Mouse (Mus musculus) limb, embryonic 13.5 days (tissue): ENCODE measurements around the gene Serpine1. TPM values are rescaled to one million over a fixed set of nuclear protein-coding genes. Genes with fewer than 3 reads are reported as not detected.
A peak's percentile ranks its signal among the peaks of the same experiment; 100 is the strongest.

Source experiments
- ATAC-seq: fragments of 200-750 bp; cut with Nextera tagmentation; 2 replicates; pipeline ENCODE4 v1.8.0; 2017; ENCODE audit warnings: low read depth, moderate number of reproducible peaks, moderate TSS enrichment; ENCODE audit not compliant: low FRiP score
- H3K27ac ChIP-seq: fragments of 300-500 bp; sonication (generic); 2 replicates; pipeline ENCODE4 v1.5.1; 2015; ENCODE audit warnings: inconsistent platforms, mild to moderate bottlenecking, moderate library complexity
- H3K27me3 ChIP-seq: fragments of 300-500 bp; sonication (generic); 2 replicates; pipeline ENCODE4 v1.6.1; 2015; ENCODE audit warnings: mild to moderate bottlenecking, inconsistent platforms
- H3K36me3 ChIP-seq: fragments of 300-500 bp; sonication (generic); 2 replicates; pipeline ENCODE4 v1.6.1; 2015; ENCODE audit warnings: inconsistent platforms, mild to moderate bottlenecking, moderate library complexity
- H3K4me1 ChIP-seq: fragments of 300-500 bp; sonication (generic); 2 replicates; pipeline ENCODE4 v1.6.1; 2015; ENCODE audit warnings: inconsistent platforms
- H3K4me2 ChIP-seq: fragments of 300-500 bp; sonication (generic); replicated peaks from 2 replicates; pipeline ENCODE4 v1.6.1; 2015; ENCODE audit warnings: inconsistent platforms, mild to moderate bottlenecking, moderate library complexity
- H3K4me3 ChIP-seq: fragments of 300-500 bp; sonication (generic); 2 replicates; pipeline ENCODE4 v1.5.1; 2015; ENCODE audit warnings: moderate library complexity, mild to moderate bottlenecking, inconsistent platforms
- H3K9ac ChIP-seq: fragments of 300-500 bp; sonication (generic); 2 replicates; pipeline ENCODE4 v1.6.1; 2015; ENCODE audit warnings: mild to moderate bottlenecking, inconsistent platforms
- H3K9me3 ChIP-seq: fragments of 300-500 bp; sonication (generic); 2 replicates; pipeline ENCODE4 v1.6.1; 2016; ENCODE audit warnings: inconsistent platforms
- WGBS: fragments of 180-500 bp; shearing (Covaris S2); methylation state at CpG from one replicate; pipeline ENCODE4 v1.1.7; 2015; 5-methylcytosine and 5-hydroxymethylcytosine counted together
- polyA plus RNA-seq: library from polyadenylated mRNA; unstranded; fragments of >200 nt; fragmentation: Nextera tagmentation; extraction: Ambion mirVana; gene quantifications from 2 replicates; pipeline ENCODE4 v1.2.1, GENCODE M21; 2015

Gene Serpine1
- polyA plus RNA-seq, 1 experiment from 2014 or later = 0.83 TPM

GRCm38 (mm10) chr5:137074191-137074651 is 2.2 kb upstream of the Serpine1 start:
- H3K36me3 ChIP-seq = no peaks in the 10 kb centered on the region
- peaks cover 24% of the 10 kb centered on the region for H3K4me1 ChIP-seq
- WGBS = 30% methylated on average over 6 of the region's 6 CpGs
- H3K27ac ChIP-seq = no peak overlapping the region
- no peak overlapping the region for H3K4me2 ChIP-seq
- no peaks in the 10 kb centered on the region for H3K27me3 ChIP-seq
- H3K4me3 ChIP-seq = no peak overlapping the region
- no peaks in the 10 kb centered on the region for H3K9me3 ChIP-seq
- no peak overlapping the region for H3K9ac ChIP-seq
- ATAC-seq = no peak

DNA sequence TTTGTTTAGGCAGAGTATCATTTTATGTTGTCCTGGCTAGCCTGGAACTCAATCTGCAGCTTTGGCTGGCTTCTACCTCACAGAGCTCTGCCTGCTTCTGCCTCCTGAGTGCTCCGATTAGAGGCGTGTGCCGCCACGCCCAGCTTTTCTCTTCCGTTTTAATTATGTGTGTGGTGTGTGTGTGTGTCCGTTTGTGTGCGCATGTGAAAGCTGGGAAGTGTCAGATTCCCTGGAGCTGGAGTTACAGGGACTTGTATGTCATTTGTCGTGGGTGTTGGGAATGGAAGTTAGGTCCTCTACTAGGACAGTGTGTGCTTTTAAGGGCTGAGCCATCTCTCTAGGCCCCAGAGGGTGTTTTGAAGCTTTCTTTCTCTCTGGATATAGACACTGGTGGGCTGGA is 1.1 kb upstream of the Serpine1 start:
- no peak overlapping the region for H3K4me3 ChIP-seq
- H3K9ac ChIP-seq = no peak overlapping the region
- ATAC-seq = no peak
- no peak overlapping the region for H3K4me2 ChIP-seq
- peaks cover 24% of the 10 kb centered on the region for H3K4me1 ChIP-seq
- no peak overlapping the region for H3K27ac ChIP-seq
- no peaks in the 10 kb centered on the region for H3K27me3 ChIP-seq
- H3K9me3 ChIP-seq = no peaks in the 10 kb centered on the region
- no peaks in the 10 kb centered on the region for H3K36me3 ChIP-seq
- 93% methylated on average over 8 of the region's 8 CpGs for WGBS

DNA sequence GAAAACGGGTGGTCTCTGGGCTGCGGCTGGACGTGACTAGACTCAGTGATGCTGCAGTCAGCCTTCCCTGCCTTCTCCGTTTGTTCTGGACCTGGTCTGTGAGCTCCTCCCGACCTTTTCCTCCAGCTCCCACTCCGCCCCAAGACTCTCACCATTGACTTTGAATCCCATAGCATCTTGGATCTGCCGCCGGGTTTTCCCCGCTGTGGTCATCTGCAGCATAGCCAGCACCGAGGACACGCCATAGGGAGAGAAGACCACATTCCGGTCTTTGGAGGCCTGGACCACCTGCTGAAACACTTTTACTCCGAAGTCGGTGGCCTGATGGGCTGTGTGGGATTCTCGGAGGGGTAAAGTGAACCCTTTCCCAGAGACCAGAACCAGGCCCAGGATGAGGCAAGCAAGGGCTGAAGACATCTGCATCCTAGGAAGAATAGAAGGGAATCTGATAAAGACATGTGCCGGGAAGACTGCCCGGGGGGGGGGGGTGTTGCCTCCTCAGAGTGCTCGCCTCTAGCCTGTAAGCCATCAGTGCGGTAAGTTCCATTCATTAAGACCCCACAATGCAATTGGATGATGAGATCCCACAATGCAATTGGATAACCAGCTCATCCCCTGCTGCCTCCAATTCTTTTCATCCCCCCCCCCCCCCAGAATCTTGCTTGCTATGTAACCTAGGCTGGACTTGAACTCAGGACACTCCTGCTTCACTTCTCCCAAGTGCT is 1.0 kb downstream of the Serpine1 start:
- Histone ChIP-seq H3K9ac (no peak overlapping the region), H3K4me1 (peaks cover 20% of the 10 kb centered on the region), H3K4me2 (peak overlapping the region; percentile 63), H3K27me3 (no peaks in the 10 kb centered on the region), H3K27ac (no peak overlapping the region), H3K4me3 (no peak overlapping the region), H3K9me3 (no peaks in the 10 kb centered on the region), H3K36me3 (no peaks in the 10 kb centered on the region)
- 90% methylated on average over 19 of the region's 19 CpGs for WGBS
- ATAC-seq = no peak

- no peak for ATAC-seq
- H3K36me3 ChIP-seq = no peaks in the 10 kb centered on the region
- 71% methylated on average over 4 of the region's 4 CpGs for WGBS
- H3K4me3 ChIP-seq = no peak overlapping the region
- H3K4me2 ChIP-seq = no peak overlapping the region
- H3K4me1 ChIP-seq = peaks cover 15% of the 10 kb centered on the region
- no peak overlapping the region for H3K27ac ChIP-seq
- no peaks in the 10 kb centered on the region for H3K9me3 ChIP-seq
- H3K27me3 ChIP-seq = no peaks in the 10 kb centered on the region
- no peak overlapping the region for H3K9ac ChIP-seq
Observed at GRCm38 (mm10) chr5:137068711-137069110, 3.4 kb downstream of the Serpine1 start.

- no peak for ATAC-seq
- no peaks in the 10 kb centered on the region for H3K36me3 ChIP-seq
- WGBS = 75% methylated on average over 8 of the region's 8 CpGs
Observed at GRCm38 (mm10) chr5:137065923-137066322, 6.1 kb downstream of the Serpine1 start.

GRCm38 (mm10) chr5:137065454-137065853 is 6.6 kb downstream of the Serpine1 start:
- H3K36me3 ChIP-seq = no peaks in the 10 kb centered on the region
- no peak overlapping the region for H3K27ac ChIP-seq
- H3K4me2 ChIP-seq = no peak overlapping the region
- H3K27me3 ChIP-seq = no peaks in the 10 kb centered on the region
- no peak overlapping the region for H3K9ac ChIP-seq
- ATAC-seq = no peak
- 66% methylated on average over 6 of the region's 6 CpGs for WGBS
- H3K4me1 ChIP-seq = no peaks in the 10 kb centered on the region
- no peak overlapping the region for H3K4me3 ChIP-seq
- H3K9me3 ChIP-seq = no peaks in the 10 kb centered on the region

More at GRCm38 (mm10) chr5:137065923-137066322, 6.1 kb downstream of the Serpine1 start:
- H3K9ac ChIP-seq = no peak overlapping the region
- H3K4me3 ChIP-seq = no peak overlapping the region
- no peak overlapping the region for H3K27ac ChIP-seq
- H3K4me2 ChIP-seq = no peak overlapping the region
- H3K9me3 ChIP-seq = no peaks in the 10 kb centered on the region
- no peaks in the 10 kb centered on the region for H3K4me1 ChIP-seq
- H3K27me3 ChIP-seq = no peaks in the 10 kb centered on the region

- Histone ChIP-seq H3K9me3 (no peaks in the 10 kb centered on the region), H3K36me3 (no peaks in the 10 kb centered on the region), H3K27me3 (no peaks in the 10 kb centered on the region), H3K27ac (no peak overlapping the region), H3K4me2 (no peak overlapping the region), H3K4me3 (no peak overlapping the region), H3K4me1 (no peaks in the 10 kb centered on the region), H3K9ac (no peak overlapping the region)
- ATAC-seq = no peak
- 83% methylated on average over 5 of the region's 5 CpGs for WGBS
Observed at GRCm38 (mm10) chr5:137062601-137063000, 9.5 kb downstream of the Serpine1 start.

DNA sequence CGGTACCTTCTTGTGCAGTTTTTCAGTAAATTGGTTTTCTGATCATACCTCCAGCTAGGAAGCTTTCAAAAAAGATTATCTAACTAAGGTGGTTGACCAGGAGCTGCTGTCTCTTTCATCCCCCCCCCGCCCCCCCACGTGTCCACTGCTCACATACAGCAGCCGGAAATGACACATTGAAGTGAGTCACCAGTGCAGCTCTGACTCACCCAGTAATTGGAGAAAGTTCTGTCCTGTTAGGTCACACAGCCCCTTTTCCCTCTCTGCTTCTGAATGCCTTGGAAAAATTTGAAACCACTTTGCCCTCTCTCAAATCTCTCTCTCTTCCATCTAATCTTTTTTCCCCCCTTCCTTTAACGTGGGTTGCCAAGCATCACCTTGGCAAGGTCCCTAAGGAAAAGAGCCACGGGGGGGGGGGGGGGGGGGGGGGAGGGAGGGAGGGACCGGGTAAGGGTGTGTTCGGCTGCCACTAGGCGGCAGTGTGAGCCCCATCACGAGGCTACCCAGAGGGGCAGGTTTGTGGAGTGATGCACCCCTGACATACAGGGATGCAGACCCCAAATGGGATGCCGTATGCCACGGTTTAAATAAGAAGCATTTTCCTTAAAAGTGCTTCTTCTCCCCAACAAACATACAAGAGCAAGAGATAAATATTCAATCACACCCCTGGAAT is 10.1 kb downstream of the Serpine1 start:
- Histone ChIP-seq H3K4me1 (no peaks in the 10 kb centered on the region), H3K4me3 (no peak overlapping the region), H3K36me3 (no peaks in the 10 kb centered on the region), H3K4me2 (no peak overlapping the region), H3K9me3 (no peaks in the 10 kb centered on the region), H3K27ac (no peak overlapping the region), H3K9ac (no peak overlapping the region), H3K27me3 (no peaks in the 10 kb centered on the region)
- 22% methylated on average over 12 of the region's 12 CpGs for WGBS
- ATAC-seq = no peak

DNA sequence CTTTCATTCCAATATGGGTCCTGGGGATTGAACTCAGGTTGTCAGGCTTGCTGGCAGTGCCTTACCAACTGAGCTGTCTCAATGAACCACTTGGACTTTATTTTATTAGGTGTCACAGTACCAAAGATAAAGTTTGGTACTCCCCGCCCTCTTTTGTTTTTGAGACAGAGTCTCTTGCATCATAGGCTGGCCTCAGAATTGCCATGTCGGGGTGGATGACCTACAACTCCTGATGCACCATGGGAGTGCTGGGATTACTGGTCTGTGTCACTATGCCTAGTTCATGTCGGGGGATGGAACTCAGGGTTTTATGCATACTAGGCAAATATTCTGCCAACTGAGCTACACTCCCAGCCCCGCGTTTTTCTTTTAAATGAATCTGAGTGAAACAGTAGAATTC is 17.2 kb downstream of the Serpine1 start:
- Histone ChIP-seq H3K27ac (no peak overlapping the region), H3K9me3 (no peaks in the 10 kb centered on the region), H3K27me3 (no peaks in the 10 kb centered on the region), H3K4me2 (no peak overlapping the region), H3K9ac (no peak overlapping the region), H3K4me1 (no peaks in the 10 kb centered on the region), H3K36me3 (no peaks in the 10 kb centered on the region), H3K4me3 (no peak overlapping the region)
- WGBS = 89% methylated on average over 5 of the region's 5 CpGs
- no peak for ATAC-seq

DNA sequence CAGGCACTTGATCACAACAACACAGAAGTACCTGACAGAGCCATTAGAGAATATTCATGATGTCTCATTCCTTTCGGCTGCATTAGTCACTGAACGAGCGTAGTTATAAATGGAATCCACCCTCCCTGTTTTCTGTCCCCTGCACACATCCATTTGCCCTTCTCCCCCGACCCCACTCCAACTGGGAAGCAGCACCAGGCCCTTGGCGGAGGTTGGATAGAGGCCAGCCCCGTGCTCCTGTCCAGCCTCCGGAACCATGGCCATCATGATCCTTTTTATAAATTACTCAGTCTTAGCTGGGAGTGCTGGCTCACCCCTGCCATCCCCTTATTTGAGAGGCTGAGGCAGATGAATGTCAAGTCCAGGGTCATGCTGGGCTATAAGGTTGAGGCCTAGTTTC is 17.8 kb downstream of the Serpine1 start:
- Histone ChIP-seq H3K27me3 (no peaks in the 10 kb centered on the region), H3K9me3 (no peaks in the 10 kb centered on the region), H3K4me3 (no peak overlapping the region), H3K9ac (no peak overlapping the region), H3K36me3 (no peaks in the 10 kb centered on the region), H3K4me2 (no peak overlapping the region), H3K4me1 (no peaks in the 10 kb centered on the region), H3K27ac (no peak overlapping the region)
- 84% methylated on average over 7 of the region's 7 CpGs for WGBS
- no peak for ATAC-seq

GRCm38 (mm10) chr5:137051914-137052505 is 20.1 kb downstream of the Serpine1 start:
- no peak overlapping the region for H3K9ac ChIP-seq
- whole genome bisulfite sequencing = 81% methylated on average over 5 of the region's 5 CpGs
- H3K27me3 ChIP-seq = no peaks in the 10 kb centered on the region
- no peak for ATAC-seq
- H3K4me3 ChIP-seq = no peak overlapping the region
- H3K4me2 ChIP-seq = no peak overlapping the region
- no peaks in the 10 kb centered on the region for H3K9me3 ChIP-seq
- no peak overlapping the region for H3K27ac ChIP-seq
- no peaks in the 10 kb centered on the region for H3K4me1 ChIP-seq
- no peaks in the 10 kb centered on the region for H3K36me3 ChIP-seq

GRCm38 (mm10) chr5:137051125-137051524 is 20.9 kb downstream of the Serpine1 start:
- H3K4me1 ChIP-seq = peaks cover 4% of the 10 kb centered on the region
- H3K4me2 ChIP-seq = no peak overlapping the region
- H3K36me3 ChIP-seq = no peaks in the 10 kb centered on the region
- H3K27me3 ChIP-seq = no peaks in the 10 kb centered on the region
- no peak overlapping the region for H3K9ac ChIP-seq
- no peak overlapping the region for H3K27ac ChIP-seq
- no peak for ATAC-seq
- no peaks in the 10 kb centered on the region for H3K9me3 ChIP-seq
- no peak overlapping the region for H3K4me3 ChIP-seq
- WGBS = 66% methylated on average over 6 of the region's 6 CpGs
